Mouse (Mus musculus) T-cell, adult 2 months (primary cell): ENCODE data around the gene Fam45a.
A peak's percentile ranks its signal among the peaks of the same experiment; 100 is the strongest.

Source experiments
- DNase-seq: peaks from one replicate; pipeline ENCODE4 v3.0.0; 2022; ENCODE audit warnings: low spot score

Gene Fam45a

GRCm38 (mm10) chr19:60811098-60812035 lies at the start of gene Fam45a:
TSS of gene Fam45a (plus strand) at chr19:60811585.
- DNase-seq: peak; percentile 94

- DNase-seq: no peak
Observed at GRCm38 (mm10) chr19:60773366-60773765, 38.0 kb upstream of the Fam45a start.

- no peak for DNase-seq
Observed at GRCm38 (mm10) chr19:60782034-60782433, 29.4 kb upstream of the Fam45a start.

GRCm38 (mm10) chr19:60784712-60785111 lies 26.7 kb upstream of the Fam45a start:
- no peak for DNase-seq

GRCm38 (mm10) chr19:60787465-60788150 lies 23.8 kb upstream of the Fam45a start:
- no peak for DNase-seq

GRCm38 (mm10) chr19:60788214-60788960 lies 23.0 kb upstream of the Fam45a start:
- no peak for DNase-seq

GRCm38 (mm10) chr19:60789452-60789851 lies 21.9 kb upstream of the Fam45a start:
- no peak for DNase-seq

GRCm38 (mm10) chr19:60789919-60790506 lies 21.4 kb upstream of the Fam45a start:
- peak; percentile 47 for DNase-seq

- DNase-seq: peak; percentile 95
Observed at GRCm38 (mm10) chr19:60790551-60791161, 20.7 kb upstream of the Fam45a start, which contains the start of gene Eif3a. TSS of gene Eif3a (minus strand) at chr19:60790658.

GRCm38 (mm10) chr19:60791164-60791563 lies 20.2 kb upstream of the Fam45a start:
- no peak for DNase-seq

- DNase-seq: no peak
Observed at GRCm38 (mm10) chr19:60793170-60793707, 18.1 kb upstream of the Fam45a start.

GRCm38 (mm10) chr19:60795244-60795643 lies 16.1 kb upstream of the Fam45a start:
- DNase-seq: no peak

GRCm38 (mm10) chr19:60797415-60797814 lies 14.0 kb upstream of the Fam45a start:
- DNase-seq: no peak

GRCm38 (mm10) chr19:60799867-60800569 lies 11.4 kb upstream of the Fam45a start:
- DNase-seq: no peak

GRCm38 (mm10) chr19:60804903-60805302 lies 6.5 kb upstream of the Fam45a start:
- DNase-seq: no peak

GRCm38 (mm10) chr19:60809927-60810326 lies 1.5 kb upstream of the Fam45a start:
- DNase-seq: no peak

GRCm38 (mm10) chr19:60812036-60812389 lies 628 bp downstream of the Fam45a start:
- DNase-seq: no peak

GRCm38 (mm10) chr19:60813133-60813532 lies 1.7 kb downstream of the Fam45a start:
- DNase-seq: no peak

- no peak for DNase-seq
Observed at GRCm38 (mm10) chr19:60818677-60819076, 7.3 kb downstream of the Fam45a start.

GRCm38 (mm10) chr19:60837747-60838146 lies 26.4 kb downstream of the Fam45a start:
- peak; percentile 73 for DNase-seq

GRCm38 (mm10) chr19:60843324-60843723 lies 31.9 kb downstream of the Fam45a start:
- no peak for DNase-seq
